Mouse (Mus musculus): Measurements from ENCODE around the gene F11r.

F11r gene

DNA sequence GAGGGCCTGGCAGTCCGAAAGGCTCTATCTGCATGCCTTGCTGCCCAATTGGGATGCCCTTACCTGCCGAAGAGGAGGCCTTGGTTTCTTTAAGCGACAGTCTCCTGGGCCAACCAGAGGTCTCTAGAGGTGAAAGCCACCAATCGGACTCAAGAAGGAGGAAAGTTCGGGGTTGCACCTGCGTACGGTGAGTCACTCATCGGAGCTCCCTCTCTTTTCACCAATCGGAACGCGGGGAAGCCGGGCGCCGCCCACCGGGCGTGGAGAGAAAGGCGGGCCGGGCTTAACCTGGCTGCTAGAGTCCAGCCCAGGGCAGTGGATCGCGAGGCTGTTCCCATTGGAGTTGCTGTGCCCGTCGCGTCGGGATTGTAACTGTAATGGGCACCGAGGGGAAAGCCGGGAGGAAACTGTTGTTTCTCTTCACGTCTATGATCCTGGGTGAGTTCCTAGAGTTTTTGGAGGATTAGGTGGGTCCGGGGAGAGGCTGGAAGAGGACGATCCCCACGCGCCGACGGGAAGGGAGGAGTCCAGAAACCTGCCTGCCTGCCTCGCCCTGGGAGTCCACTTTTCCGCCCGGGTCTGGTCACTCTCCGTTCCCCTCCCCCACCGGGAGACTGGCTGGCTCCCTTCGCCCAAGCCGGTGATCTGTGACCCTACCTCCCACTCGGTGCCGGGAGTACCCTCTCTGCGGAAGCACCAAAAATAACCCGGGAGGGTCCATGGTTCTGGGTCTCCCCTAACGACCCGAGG lies at the start of gene F11r:
Gene F11r (plus strand): TSS at position 272 of the 750 bp plus-strand sequence.
- peak; percentile 38; the same call in 1 of the 2 replicates for ATAC-seq (ENCODE audit: low TSS enrichment)

DNA sequence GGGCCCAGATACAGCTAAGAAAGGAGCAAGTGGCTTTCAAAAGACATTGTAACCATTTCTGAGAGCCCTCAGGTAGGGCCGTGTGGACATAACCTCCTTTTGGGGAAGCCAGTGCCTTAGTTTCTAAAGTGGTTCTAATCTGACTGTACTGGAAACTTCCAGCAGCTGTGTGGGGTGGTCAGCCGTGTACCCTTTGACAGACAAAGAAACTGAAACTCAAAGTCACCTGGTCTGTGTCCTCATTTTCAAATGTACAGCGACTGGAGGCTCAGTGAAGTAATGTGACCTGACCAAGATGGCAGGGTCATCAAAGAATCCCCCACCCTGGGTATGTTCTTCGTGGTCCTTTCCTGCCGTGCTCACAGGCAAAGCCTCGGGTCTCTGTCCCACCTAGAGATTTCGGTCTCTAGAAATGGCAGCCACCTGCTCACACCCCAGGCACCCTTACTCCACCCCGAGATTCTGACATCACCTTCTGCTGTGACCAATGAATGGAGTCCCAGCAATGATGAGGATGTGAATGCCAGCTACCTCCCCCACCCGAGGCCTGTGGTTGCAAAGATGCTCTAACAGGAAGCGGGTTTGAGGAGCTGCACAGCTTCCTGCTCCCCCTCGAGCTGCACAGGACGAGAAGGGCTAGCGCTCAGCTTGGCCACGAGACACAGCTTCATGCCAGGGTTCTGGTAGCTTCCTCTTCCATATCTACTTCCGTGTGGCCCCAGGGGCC lies 48.8 kb upstream of the F11r start, which contains the start of gene Arhgap30:
Gene Arhgap30 (plus strand): TSS at position 579 of the 727 bp plus-strand sequence.
- no peak for ATAC-seq (ENCODE audit: low TSS enrichment)

DNA sequence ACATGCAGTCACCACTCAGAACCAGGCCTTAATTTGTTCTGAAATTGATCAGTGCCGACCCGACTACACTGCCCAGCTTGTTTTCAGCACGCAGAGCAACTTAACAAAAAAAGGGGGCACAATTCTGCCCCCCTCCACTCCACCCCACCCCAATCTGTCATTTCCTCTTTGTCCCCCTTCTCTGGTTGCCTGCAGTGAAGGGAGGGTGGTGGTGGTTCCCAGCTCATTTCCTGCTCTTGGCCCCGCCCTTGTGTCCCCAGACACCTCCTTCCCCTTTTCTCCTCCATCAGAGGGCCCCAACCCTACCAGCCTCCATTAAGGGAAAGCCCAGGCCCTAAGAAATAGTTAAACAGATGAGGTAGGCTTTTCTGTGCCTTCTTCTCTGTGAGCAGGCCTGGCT lies 47.2 kb upstream of the F11r start:
- ATAC-seq (ENCODE audit: low TSS enrichment) = no peak; the same call in 1 of the 2 replicates

DNA sequence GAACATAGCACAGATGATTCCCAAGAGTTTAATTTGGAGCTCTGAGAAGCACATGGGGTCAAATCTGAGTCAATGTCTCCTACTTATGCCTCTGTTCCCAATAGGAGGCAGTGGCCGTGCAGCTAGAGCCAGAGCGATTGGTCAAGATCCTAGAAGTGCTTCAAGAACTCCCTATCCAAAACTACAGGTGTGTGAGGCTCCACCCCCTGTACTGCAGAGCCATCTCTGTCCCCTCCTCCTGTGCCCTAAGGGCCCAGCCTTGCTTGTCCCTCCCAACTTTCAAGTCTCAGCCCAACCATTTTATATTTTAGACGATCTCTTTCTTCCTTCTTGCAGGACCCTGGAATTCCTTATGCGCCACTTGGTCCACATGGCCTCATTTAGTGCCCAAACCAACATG lies 35.5 kb upstream of the F11r start:
- no peak for ATAC-seq (ENCODE audit: low TSS enrichment)

DNA sequence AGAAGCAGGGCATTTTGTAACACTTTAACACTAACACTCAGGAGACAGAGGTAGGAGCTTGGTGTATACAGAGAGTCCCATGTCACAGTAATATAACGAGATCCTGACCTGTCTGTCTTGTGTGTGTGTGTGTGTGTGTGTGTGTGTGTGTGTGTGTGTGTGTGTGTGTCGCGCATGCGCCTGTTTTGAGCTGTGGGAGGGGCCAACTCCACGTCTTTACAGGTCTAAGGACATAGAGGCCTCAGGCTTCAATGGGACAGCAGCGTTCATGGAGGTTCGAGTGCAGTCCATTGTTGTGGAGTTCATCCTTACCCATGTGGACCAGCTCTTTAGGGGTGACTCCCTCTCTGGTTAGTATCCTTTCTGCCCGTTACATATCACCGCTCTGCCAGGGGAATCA lies 34.3 kb upstream of the F11r start:
- ATAC-seq (ENCODE audit: low TSS enrichment) = no peak

DNA sequence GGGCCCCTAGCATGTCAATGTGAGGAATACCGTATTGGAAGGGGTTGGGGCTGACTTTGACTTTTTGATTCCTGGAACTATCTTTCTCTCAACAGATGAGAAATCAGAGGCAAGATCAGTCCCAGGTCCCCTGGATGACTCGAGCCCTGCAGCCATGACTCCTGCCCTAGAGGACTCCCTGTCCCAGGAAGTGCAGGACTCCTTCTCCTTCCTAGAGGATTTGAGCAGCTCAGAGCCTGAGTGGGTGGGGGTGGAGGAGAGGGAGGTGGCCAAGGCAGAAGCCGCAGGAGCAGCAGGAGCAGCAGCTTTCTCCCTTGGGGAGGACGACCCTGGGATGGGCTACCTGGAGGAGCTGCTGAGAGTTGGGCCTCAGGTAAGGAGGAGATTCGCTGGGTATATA lies 30.1 kb upstream of the F11r start:
- no peak for ATAC-seq (ENCODE audit: low TSS enrichment)

DNA sequence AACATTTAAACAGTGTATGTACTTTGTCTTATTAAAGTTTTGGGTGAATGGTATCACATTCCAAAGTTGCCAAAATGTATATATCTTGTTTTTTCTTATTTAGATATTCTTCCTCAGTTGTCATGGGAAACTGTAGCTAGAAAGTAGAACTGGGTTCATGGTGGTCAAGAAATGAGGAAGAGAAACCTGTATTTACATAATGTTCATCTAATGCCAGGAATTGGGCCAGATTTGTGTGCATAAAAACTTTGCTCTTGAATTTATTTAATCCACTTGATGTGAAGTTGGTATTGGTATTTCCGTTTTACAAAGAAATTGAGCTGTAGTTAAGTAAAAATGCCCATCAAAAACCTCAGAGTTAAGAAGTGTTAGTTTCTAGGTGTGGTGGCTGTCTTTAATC lies 27.1 kb upstream of the F11r start:
- no peak for ATAC-seq (ENCODE audit: low TSS enrichment)

DNA sequence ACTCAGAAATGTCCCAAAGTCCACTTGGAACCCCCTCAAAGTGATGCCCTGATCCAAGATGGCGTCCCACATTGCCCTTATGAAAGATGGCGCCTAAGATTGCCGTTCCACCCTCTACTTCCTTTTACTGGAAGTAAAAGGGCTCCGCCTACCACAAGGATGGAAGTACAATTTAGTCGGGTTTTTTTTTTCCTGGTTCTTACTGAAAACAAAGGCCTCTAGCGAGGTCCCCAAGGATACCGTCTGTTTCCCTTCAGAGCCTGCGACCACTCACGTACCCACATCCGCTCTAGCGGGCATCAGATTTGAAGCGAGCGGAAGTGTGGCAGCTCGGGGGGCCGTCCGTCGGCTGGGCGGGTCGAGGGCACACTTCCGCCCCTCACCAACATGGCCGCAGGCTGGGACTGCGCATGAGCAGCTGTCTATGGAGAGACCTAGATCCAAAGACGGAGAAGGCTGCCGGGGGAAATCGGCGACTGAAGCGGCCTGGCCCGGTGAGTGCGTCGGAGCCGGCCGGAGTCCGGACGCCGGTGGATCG lies 26.3 kb upstream of the F11r start, which contains the start of gene Usf1:
Gene Usf1 (plus strand): TSS at position 367 of the 538 bp plus-strand sequence.
- peak; percentile 97 for ATAC-seq (ENCODE audit: low TSS enrichment)

DNA sequence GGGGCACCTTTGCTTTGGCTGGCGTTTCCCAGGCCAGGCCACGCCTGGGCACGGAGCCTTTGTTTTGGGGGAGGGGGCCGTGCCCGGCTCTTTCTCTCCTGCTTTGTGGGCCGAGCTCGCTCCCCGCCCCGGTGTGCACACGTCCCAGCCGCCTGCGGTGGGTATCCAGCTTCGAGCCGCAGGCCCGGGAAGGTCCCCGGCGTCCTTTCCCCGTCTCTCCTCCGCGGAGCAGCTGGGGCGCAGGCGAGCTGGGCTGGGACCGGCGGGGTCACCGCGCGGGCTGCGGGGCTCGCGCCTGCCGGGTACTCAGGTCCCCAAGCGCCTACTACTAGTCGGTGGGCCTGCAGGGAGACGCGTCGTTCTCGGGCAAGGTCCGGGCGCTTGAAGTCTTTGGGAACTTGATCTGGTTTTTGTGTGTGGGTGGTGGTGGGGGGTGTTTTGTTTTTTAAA lies 25.8 kb upstream of the F11r start:
- ATAC-seq (ENCODE audit: low TSS enrichment) = peak; percentile 64

DNA sequence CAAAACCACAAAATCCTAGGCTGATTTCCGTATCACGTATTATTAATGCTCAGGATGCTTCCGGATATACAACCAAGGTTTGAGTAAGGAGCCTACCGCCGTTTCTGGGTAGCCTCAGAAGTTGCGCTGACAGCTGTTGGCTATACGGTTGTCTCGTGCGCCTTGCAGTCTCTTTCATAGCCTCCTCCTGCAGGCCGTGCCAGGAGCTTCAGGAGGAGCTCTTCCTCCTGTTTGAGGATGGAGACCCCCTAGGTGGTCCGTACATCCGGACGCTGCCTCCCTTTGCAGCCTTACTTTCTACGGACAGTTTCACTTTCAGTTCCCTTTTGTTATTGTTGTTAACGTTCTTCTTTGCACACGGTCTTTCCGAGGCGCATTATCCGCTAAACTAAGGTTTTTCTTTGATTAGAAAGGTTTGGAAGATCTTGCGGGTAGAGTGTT lies 25.3 kb upstream of the F11r start:
- peak; percentile 35 for ATAC-seq (ENCODE audit: low TSS enrichment)

DNA sequence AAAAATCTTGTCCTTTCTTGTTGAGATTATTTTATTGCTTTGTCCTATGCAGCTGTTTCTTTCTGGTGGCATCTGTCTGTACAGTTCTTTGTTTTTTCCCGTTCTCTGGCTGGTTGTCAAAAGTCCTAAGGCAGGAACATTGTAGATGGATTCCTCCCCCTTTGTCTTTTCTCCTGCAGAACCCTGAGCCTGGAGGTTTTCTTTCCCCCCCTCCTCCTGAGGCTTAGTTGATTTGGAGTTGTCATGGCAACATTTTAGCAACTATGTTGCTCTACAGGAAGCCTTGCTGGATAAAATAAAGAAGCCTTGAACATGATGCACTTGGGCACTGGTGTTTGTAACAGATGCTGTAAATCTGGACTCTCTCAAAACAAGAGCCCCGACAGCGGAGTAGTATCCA lies 24.9 kb upstream of the F11r start:
- ATAC-seq (ENCODE audit: low TSS enrichment) = peak; percentile 28; the same call in 1 of the 2 replicates

DNA sequence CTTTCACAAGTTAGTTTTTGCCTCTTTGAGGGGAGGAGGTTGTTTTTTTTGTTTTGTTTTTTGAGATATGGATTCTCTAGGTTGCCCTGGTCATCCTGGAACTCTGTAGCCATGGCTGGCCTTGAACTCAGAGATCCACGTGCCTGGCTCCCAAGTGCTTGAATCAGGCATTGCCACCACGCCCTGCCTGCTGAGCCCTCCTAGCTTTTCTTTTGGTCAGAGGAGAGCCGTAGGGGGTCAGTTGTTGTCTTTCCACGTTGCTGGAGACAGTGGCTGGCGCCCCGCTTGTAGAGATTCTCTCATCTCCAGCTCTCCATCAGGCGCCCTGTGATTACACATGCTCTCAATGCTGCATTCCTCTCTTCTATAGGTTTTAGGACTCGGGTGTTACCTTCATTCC lies 23.7 kb upstream of the F11r start:
- ATAC-seq (ENCODE audit: low TSS enrichment) = no peak

DNA sequence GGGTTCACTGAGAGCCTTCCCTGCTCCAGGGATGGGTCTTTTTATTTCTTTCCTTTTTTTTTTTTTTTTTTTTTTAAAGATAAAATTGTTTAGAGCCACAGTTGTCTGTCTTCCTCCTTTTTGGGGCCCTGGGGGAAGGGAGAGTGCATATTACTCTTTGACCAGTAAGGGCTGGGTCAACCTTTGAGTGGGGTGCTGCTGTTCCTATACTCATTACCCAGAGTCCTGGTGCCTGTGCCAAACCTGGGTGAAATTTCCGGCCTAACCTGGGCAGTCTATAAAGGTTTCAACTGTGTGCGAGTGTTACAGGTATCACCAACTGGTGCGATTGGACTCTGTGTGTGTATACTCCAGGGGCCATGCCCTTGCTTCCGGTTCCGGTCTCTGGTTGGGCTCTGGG lies 18.7 kb upstream of the F11r start, which contains the start of gene Tstd1:
Gene Tstd1 (plus strand): TSS at position 213 of the 400 bp plus-strand sequence.
- ATAC-seq (ENCODE audit: low TSS enrichment) = no peak

DNA sequence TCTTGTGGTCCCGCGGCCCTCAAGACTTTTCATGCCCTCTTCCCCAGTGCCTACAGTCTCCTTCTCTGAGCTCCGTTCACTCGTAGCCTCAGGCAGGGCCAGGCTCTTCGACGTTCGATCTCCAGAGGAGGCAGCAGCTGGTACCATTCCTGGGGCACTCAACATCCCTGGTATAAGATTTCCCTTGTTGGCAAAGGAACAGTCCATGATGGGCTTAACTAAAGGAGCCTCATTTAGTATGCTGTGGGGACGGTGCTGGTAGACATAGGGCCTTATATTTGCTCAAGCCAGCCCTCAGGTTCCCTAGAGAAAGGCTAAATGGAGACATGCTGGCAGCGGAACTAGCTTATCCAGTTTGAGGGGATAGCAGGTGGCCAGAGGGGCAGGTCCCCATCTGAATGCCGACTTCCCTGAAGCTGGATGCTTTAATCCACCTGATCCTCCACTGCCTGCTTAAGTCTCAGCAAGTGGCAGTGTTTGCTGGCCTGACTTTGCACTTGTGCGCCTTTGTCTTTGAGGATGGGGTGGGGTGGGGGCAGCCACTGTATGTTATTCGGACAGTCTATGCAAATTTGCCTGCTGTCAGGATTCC lies 17.9 kb upstream of the F11r start:
- ATAC-seq (ENCODE audit: low TSS enrichment) = no peak

DNA sequence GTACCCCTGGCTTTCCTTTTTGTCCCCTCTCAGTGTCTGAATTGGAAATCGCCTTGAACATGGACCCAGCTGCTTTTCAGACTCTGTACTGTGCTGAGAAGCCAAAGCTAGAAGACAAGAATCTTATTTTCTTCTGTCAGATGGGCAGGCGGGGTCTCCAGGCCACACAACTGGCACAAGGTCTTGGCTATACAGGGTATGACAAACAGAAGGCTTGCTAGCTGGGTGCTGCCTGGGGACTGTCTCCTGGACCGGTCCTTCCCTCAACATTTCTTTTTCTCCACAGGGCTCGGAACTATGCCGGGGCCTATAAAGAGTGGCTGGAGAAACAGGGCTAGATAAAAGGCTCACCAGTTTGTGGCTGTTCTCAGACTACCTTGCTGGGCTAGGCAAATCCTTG lies 17.4 kb upstream of the F11r start:
- ATAC-seq (ENCODE audit: low TSS enrichment) = no peak

DNA sequence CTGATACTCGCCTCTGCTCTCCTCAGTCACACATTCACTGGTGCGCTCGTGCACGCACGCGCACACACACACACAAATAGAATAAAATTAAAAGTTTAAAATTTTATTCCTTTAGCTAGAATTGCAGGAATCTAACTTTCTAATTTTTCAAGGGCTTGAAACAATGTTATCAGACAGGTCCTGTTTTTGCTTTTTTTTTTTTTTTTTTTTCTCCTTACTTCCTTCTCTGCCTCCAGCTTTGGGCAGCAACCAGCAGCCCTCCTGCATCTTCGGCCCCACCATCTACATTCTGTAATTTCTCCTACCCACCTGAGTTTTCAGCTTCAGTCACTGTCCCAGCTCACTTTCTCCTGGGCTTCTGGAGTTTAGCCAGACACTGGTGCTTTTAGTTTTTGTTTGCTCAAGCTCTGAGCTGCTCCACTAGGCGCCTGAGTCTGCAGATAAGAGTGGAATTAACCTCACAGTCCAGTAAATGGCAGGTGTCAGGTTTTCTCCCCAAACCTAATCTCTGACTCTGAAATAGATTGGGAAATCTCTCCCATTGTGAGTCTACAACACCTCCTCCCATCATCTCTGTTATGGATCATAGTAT lies 14.7 kb upstream of the F11r start:
- ATAC-seq (ENCODE audit: low TSS enrichment) = no peak

DNA sequence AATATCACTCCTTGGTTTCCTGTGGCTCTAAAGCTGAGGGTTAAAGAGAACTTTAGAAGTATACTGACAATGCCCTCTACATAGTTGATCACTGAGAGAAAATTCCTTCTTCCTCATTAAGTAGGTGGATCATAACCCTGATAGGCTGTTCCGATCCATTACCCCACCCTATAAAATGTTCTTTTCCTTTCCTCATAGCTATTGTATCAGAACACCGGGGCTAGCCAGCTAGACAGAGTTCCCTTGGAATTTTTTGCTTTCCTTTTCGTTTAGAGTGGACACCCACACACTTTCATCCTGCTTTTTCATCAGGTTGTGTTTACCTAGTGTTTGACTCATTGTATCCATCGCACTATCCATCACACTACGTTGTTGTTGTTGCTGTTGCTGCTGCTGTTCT lies 12.7 kb upstream of the F11r start:
- ATAC-seq (ENCODE audit: low TSS enrichment) = no peak

DNA sequence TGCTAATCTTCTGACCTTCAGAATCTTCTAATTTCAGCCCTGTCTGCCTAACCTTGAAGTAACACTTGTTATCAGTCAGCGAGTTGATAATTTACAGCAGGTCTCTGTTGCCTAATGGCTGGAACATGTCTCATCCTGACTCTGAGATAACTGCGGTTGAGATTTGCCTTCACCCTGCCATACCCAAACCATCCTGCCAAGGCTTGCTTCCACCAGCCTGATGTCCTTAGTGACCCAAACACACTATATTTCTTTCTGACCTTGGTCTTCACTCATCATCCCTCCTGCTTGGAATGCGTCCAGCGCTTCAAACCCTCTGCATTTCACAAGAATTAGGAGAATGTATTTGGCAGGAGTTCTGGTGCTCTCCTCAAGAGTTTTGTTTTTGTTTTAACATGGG lies 12.2 kb upstream of the F11r start:
- no peak for ATAC-seq (ENCODE audit: low TSS enrichment)

DNA sequence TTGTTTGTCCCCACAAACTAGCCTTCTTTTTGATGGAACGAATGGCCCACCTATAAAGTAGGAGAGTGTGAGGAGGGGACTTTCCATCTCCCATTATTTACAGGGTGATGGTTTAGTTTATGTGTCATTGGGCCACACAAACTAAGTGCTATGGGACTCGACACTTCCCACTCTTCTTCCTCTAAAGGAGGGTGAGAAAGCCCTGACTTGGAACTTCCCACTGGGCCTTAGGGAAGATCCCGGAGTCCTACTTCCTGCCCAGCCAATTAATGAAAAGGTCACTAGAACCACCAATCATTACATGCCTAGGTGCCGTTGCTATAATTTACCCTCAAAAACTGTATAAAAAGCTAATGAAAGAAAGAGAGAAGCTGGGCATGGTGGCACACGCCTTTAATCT lies 5.2 kb upstream of the F11r start:
- ATAC-seq (ENCODE audit: low TSS enrichment) = no peak

DNA sequence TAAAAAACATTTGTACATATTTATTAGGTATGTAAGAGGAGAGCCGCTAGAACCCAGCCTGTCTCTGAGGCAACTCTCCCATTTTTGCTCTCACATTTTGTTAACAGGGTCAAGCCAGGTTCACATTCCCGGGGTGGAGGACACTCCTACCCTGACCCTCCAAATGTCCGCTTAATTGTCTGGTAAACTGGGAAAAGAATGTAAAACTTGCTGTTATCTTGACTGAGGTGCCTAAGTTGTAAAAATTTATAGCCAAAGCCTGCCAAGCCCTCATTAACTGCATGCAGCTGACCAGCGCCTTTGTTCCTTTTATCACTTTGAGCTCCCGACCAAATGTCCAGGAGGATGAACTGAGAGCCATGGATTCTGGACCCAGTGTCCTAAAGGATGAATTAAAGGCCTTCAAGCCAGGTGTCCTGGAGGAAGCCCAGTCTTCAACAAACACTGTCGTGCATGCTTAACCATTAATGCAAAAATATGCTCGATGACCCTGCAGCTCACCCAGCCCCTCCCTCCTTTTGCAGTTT lies 2.0 kb upstream of the F11r start:
- ATAC-seq (ENCODE audit: low TSS enrichment) = no peak

DNA sequence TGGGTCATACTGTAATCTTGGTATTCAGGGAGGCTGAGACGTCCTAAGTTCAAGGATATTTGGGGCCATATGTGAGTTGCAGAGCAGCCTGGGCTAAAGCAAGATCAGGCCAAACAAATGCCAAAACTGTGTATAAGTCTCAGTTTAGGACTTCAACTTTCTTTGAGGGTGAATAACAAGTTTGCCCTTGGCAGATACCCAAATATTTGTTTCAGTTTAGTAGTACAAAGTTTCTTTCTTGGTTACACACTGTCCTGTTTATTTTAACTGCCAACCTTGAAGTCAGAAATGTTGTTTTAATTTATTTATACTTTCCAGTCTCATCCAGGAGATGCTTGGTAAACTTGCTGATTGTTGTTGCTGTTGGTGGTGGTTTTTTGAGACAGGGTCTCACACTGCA lies 1.4 kb upstream of the F11r start:
- ATAC-seq (ENCODE audit: low TSS enrichment) = no peak
